Mouse (Mus musculus): ENCODE results near the gene Lrrc58.

- TF ChIP-seq TAL1 (IDR thresholded peaks at IDR 0.05; ENCODE audit: low read length) (no peak), CTCF (IDR thresholded peaks at IDR 0.05 in 2 of 3, conservative IDR thresholded peaks at IDR 0.05 in 1 of 3; ENCODE audit: control insufficient read depth in 1 of 3, insufficient read depth in 1 of 3, low read depth in 2 of 3, low read length in 3 of 3, poor library complexity in 1 of 3, severe bottlenecking in 1 of 3) (no peak), POLR2A (IDR thresholded peaks at IDR 0.05; ENCODE audit: control insufficient read depth in 1 of 2, insufficient read depth in 1 of 2, low read depth in 1 of 2, low read length in 2 of 2, poor library complexity in 1 of 2) (no peak), ZC3H11A (IDR thresholded peaks at IDR 0.05; ENCODE audit: low read depth, low read length) (no peak), ZMIZ1 (IDR thresholded peaks at IDR 0.05; ENCODE audit: low read depth, low read length) (no peak), MAX (IDR thresholded peaks at IDR 0.05; ENCODE audit: low read length) (no peak), SMC3 (IDR thresholded peaks at IDR 0.05; ENCODE audit: low read depth, low read length) (no peak), ETS1 (IDR thresholded peaks at IDR 0.05; ENCODE audit: low read depth, low read length) (no peak), JUND (IDR thresholded peaks at IDR 0.05; ENCODE audit: low read depth, low read length) (no peak)
Measured at GRCm38 (mm10) chr16:37937276-37937675, 69.1 kb downstream of the Lrrc58 start.
